ENCODE assay signal across 14 mouse cellular contexts in the genomic region with DNA sequence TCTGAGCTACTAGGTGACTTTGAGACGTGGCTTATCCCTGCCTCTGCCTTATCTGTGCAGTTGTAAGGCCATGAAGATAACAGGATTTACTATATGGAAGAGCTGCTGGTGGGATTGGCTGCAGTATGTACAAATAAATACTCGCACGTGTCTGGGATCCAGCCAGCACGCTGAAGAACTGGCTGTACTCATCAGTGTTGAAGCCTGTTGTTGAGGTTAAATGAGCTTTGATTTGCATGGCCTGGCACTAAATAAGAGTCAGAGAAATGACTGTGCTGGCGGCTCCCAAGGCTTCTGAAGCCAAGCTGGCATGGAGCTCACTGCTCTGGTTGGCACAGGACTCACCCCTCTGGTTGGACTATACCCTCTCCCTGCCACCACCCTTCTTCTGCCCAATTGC. TPM values are rescaled to one million over a fixed set of nuclear protein-coding genes. Genes with fewer than 3 reads are reported as not detected.
A peak's percentile ranks its signal among the peaks of the same experiment; 100 is the strongest.
DNase-seq lines count a peak whose midpoint lies in the region; ATAC-seq and TF ChIP-seq lines count a peak whose summit lies in the region.
"Had no signal": no experiment of that assay in that cellular context is flagged by ENCODE, and none has a peak within 500 bp of the region (broad histone marks: within the 10 kb centered on the region; RNA-seq: fewer than 3 reads in every experiment).

No protein-coding gene starts in this region.

- no peaks in the 10 kb centered on the region for H3K4me1 ChIP-seq in lung, postnatal 0 days (ENCODE audit: insufficient read depth, low read depth, low read length)
- no peaks in the 10 kb centered on the region for H3K4me1 ChIP-seq in stomach, postnatal 0 days (replicated peaks; ENCODE audit: control insufficient read depth, insufficient read depth)
- H3K4me1 ChIP-seq: embryonic facial prominence, embryonic 13.5 days; liver, embryonic 13.5 days had no signal

- intact Hi-C loops in heart, postnatal 25 days (cut with DNase I), result no loop called here
- intact Hi-C loops in left cerebral cortex, postnatal 36 days (cut with DNase I), result no loop called here

- TF ChIP-seq CTCF in lung, postnatal 0 days (IDR thresholded peaks at IDR 0.05), result no peak
- no peak for TF ChIP-seq CTCF in brain, embryonic 14.5 days (IDR thresholded peaks at IDR 0.05; ENCODE audit: borderline replicate concordance, extremely low read depth, insufficient read depth, insufficient read length)
- no peak for TF ChIP-seq CTCF in stomach, postnatal 0 days (IDR thresholded peaks at IDR 0.05; ENCODE audit: low read depth)

- peak; percentile 0 for DNase-seq in heart, adult 8-10 months (ENCODE audit: low spot score)
- DNase-seq in heart, postnatal 25 days (ENCODE audit: low spot score), result no peak
- peak; percentile 18 for DNase-seq in lung, postnatal 25 days (ENCODE audit: low spot score)
- no peak for DNase-seq in lung, postnatal 0 days (ENCODE audit: low spot score)
- peak; percentile 49 for DNase-seq in brain, embryonic 14.5 days (ENCODE audit: low read depth)
- DNase-seq in stomach, postnatal 0 days (ENCODE audit: low spot score), result peak; percentile 65
- DNase-seq in B cell, adult 2 months, result no peak
- DNase-seq in left cerebral cortex, postnatal 36 days (ENCODE audit: low spot score in 2 of 2), result no peak
- DNase-seq: liver, embryonic 13.5 days; thymus, postnatal 4 days had no signal

- H3K9me3 ChIP-seq in lung, postnatal 0 days (ENCODE audit: low read length), result no peaks in the 10 kb centered on the region
- H3K9me3 ChIP-seq in stomach, postnatal 0 days (ENCODE audit: control insufficient read depth, low read length), result no peaks in the 10 kb centered on the region
- H3K9me3 ChIP-seq: embryonic facial prominence, embryonic 13.5 days; liver, embryonic 13.5 days; midbrain, embryonic 15.5 days had no signal

- H3K27me3 ChIP-seq in lung, postnatal 0 days (replicated peaks; ENCODE audit: insufficient read depth, low read length), result no peaks in the 10 kb centered on the region
- no peaks in the 10 kb centered on the region for H3K27me3 ChIP-seq in stomach, postnatal 0 days (ENCODE audit: control insufficient read depth, insufficient read depth, low read length)
- H3K27me3 ChIP-seq: embryonic facial prominence, embryonic 13.5 days; liver, embryonic 13.5 days; midbrain, embryonic 15.5 days had no signal

- no peak overlapping the region for H3K27ac ChIP-seq in lung, postnatal 0 days (ENCODE audit: low read length)
- no peak overlapping the region for H3K27ac ChIP-seq in stomach, postnatal 0 days (replicated peaks)
- H3K27ac ChIP-seq: embryonic facial prominence, embryonic 13.5 days; heart, adult 2 months; liver, embryonic 13.5 days; midbrain, embryonic 15.5 days had no signal

- TF ChIP-seq POLR2A in brain, embryonic 14.5 days (IDR thresholded peaks at IDR 0.05; ENCODE audit: borderline replicate concordance, extremely low read depth, insufficient read depth, insufficient read length, poor library complexity, severe bottlenecking), result no peak

- no peak for ATAC-seq in lung, postnatal 0 days
- peak; percentile 62 for ATAC-seq in stomach, postnatal 0 days (ENCODE audit: low FRiP score, low TSS enrichment)
- ATAC-seq: midbrain, embryonic 15.5 days had no signal

- H3K4me3 ChIP-seq in lung, postnatal 0 days (ENCODE audit: low read depth, low read length), result no peak overlapping the region
- H3K4me3 ChIP-seq in stomach, postnatal 0 days (ENCODE audit: low read depth, low read length), result no peak overlapping the region
- H3K4me3 ChIP-seq: embryonic facial prominence, embryonic 13.5 days; heart, adult 2 months; liver, embryonic 13.5 days; midbrain, embryonic 15.5 days had no signal

- no peak overlapping the region for H3K9ac ChIP-seq in lung, postnatal 0 days (replicated peaks; ENCODE audit: low read depth)
- no peak overlapping the region for H3K9ac ChIP-seq in stomach, postnatal 0 days (ENCODE audit: low read length)
- H3K9ac ChIP-seq: embryonic facial prominence, embryonic 13.5 days; liver, embryonic 13.5 days; midbrain, embryonic 15.5 days had no signal

- 30% methylated on average over 5 of the region's 5 CpGs for WGBS in lung, postnatal 0 days
- WGBS in stomach, postnatal 0 days, result 31% methylated on average over 5 of the region's 5 CpGs

- H3K4me2 ChIP-seq in lung, postnatal 0 days (replicated peaks; ENCODE audit: low read depth, low read length), result no peak overlapping the region
- H3K4me2 ChIP-seq in stomach, postnatal 0 days (replicated peaks; ENCODE audit: low read depth), result no peak overlapping the region
- H3K4me2 ChIP-seq: embryonic facial prominence, embryonic 13.5 days; liver, embryonic 13.5 days; midbrain, embryonic 15.5 days had no signal

- H3K36me3 ChIP-seq in lung, postnatal 0 days (ENCODE audit: insufficient read depth, low read length), result no peaks in the 10 kb centered on the region
- no peaks in the 10 kb centered on the region for H3K36me3 ChIP-seq in stomach, postnatal 0 days (ENCODE audit: control insufficient read depth, insufficient read depth, low read length)
- H3K36me3 ChIP-seq: embryonic facial prominence, embryonic 13.5 days; liver, embryonic 13.5 days; midbrain, embryonic 15.5 days had no signal

- TF ChIP-seq EP300 in lung, postnatal 0 days (IDR thresholded peaks at IDR 0.05), result no peak
- TF ChIP-seq EP300 in stomach, postnatal 0 days (optimal IDR thresholded peaks at IDR 0.05), result no peak

RNA-seq across cellular contexts. Expression of a gene that starts 25.5 kb away (rescaled TPM):
- total RNA-seq in heart, adult 8-10 months (2022), result not detected
- not detected for total RNA-seq in heart, postnatal 25 days (2021)
- polyA plus RNA-seq in lung, postnatal 0 days (2015; fragmentation: Nextera tagmentation; extraction: Ambion mirVana), result 0.08 and 0.10 TPM in 2 replicates
- polyA plus RNA-seq in brain, embryonic 14.5 days (2012; rRNA removed), result not detected in 2 replicates
- polyA plus RNA-seq in stomach, postnatal 0 days (2015; fragmentation: Nextera tagmentation; extraction: Ambion mirVana), result not detected in 2 replicates
- total RNA-seq in left cerebral cortex, postnatal 36 days (2021), result not detected
- total RNA-seq: heart, adult 2 months; layer of hippocampus, adult 18-20 months had no signal
- polyA plus RNA-seq: heart, adult 2 months; liver, embryonic 13.5 days; midbrain, embryonic 15.5 days had no signal

RNA-seq across cellular contexts. Expression of a gene that starts 26.2 kb away (rescaled TPM):
- not detected for total RNA-seq in heart, adult 8-10 months (2022)
- not detected for total RNA-seq in heart, postnatal 25 days (2021)
- polyA plus RNA-seq in lung, postnatal 0 days (2015; fragmentation: Nextera tagmentation; extraction: Ambion mirVana), result 0.06 and 0.12 TPM in 2 replicates
- polyA plus RNA-seq in brain, embryonic 14.5 days (2012; rRNA removed), result 0.04 and 0.05 TPM in 2 replicates
- polyA plus RNA-seq in stomach, postnatal 0 days (2015; fragmentation: Nextera tagmentation; extraction: Ambion mirVana), result 0.08 and 0.21 TPM in 2 replicates
- not detected for total RNA-seq in left cerebral cortex, postnatal 36 days (2021)
- total RNA-seq: heart, adult 2 months; layer of hippocampus, adult 18-20 months had no signal
- polyA plus RNA-seq: embryonic facial prominence, embryonic 13.5 days; heart, adult 2 months; liver, embryonic 13.5 days had no signal

RNA-seq across cellular contexts. Expression of a gene that starts 51.9 kb away (rescaled TPM):
- total RNA-seq in heart, adult 8-10 months (2022), result 1 to 10 TPM in 1 of 4 experiments, not detected in 3; 2.0 TPM
- total RNA-seq in heart, postnatal 25 days (2021), result not detected
- polyA plus RNA-seq in lung, postnatal 0 days (2015; fragmentation: Nextera tagmentation; extraction: Ambion mirVana), result 1.0 and 1.2 TPM in 2 replicates
- polyA plus RNA-seq in brain, embryonic 14.5 days (2012; rRNA removed), result 0.42 and 1.1 TPM in 2 replicates
- polyA plus RNA-seq in stomach, postnatal 0 days (2015; fragmentation: Nextera tagmentation; extraction: Ambion mirVana), result 7.4 and 15.1 TPM in 2 replicates
- not detected for total RNA-seq in left cerebral cortex, postnatal 36 days (2021)
- total RNA-seq: heart, adult 2 months; layer of hippocampus, adult 18-20 months had no signal

Comparison
In these comparisons a context has a peak if more than half of its experiments do, and no peak if none do; other contexts are left out.
1. DNase-seq: peak in heart, adult 8-10 months (single experiment), lung, postnatal 25 days (single experiment), brain, embryonic 14.5 days (single experiment) and stomach, postnatal 0 days (single experiment); none in heart, postnatal 25 days (single experiment), lung, postnatal 0 days (single experiment), B cell, adult 2 months (0 of 2) and left cerebral cortex, postnatal 36 days (0 of 2).